Mouse (Mus musculus): ENCODE results near the gene Use1. TPM values are rescaled to one million over a fixed set of nuclear protein-coding genes. Genes with fewer than 3 reads are reported as not detected.
"Not testable (repeated sequence)": the region's sequence is repeated elsewhere in the genome, so short reads cannot be mapped to it uniquely, and the experiment has no call there.

Use1 gene
- polyA plus RNA-seq (2015; fragmentation: Nextera tagmentation; extraction: Ambion mirVana) = 109 and 112 TPM in 2 replicates

- H3K27me3 ChIP-seq = no peaks in the 10 kb centered on the region
- H3K4me1 ChIP-seq (replicated peaks) = peaks cover 34% of the 10 kb centered on the region
- no peaks in the 10 kb centered on the region for H3K9me3 ChIP-seq
- under 1% methylated on average over 56 of the region's 56 CpGs for WGBS
- H3K36me3 ChIP-seq = peaks cover 13% of the 10 kb centered on the region
- peak within 1 kb of the TSS; percentile 96 for H3K27ac ChIP-seq
- H3K4me2 ChIP-seq = peak within 1 kb of the TSS; percentile 84
- peak within 1 kb of the TSS; percentile 62 for H3K4me3 ChIP-seq
- ATAC-seq (ENCODE audit: low FRiP score) = peak; percentile 80
- H3K9ac ChIP-seq = peak within 1 kb of the TSS; percentile 69
These were observed at the start of gene Use1 for GRCm38 (mm10) chr8:71366771-71367528. Use1 (plus strand) TSS chr8:71366848.

GRCm38 (mm10) chr8:71318610-71319009 is 48.0 kb upstream of the Use1 start:
- H3K36me3 ChIP-seq = peaks cover 53% of the 10 kb centered on the region
- H3K9ac ChIP-seq; H3K27me3 ChIP-seq; H3K4me2 ChIP-seq; H3K9me3 ChIP-seq; H3K4me1 ChIP-seq (replicated peaks); ATAC-seq (ENCODE audit: low FRiP score); H3K27ac ChIP-seq; H3K4me3 ChIP-seq: not testable (repeated sequence)
- WGBS = 84% methylated on average over 5 of the region's 5 CpGs

DNA sequence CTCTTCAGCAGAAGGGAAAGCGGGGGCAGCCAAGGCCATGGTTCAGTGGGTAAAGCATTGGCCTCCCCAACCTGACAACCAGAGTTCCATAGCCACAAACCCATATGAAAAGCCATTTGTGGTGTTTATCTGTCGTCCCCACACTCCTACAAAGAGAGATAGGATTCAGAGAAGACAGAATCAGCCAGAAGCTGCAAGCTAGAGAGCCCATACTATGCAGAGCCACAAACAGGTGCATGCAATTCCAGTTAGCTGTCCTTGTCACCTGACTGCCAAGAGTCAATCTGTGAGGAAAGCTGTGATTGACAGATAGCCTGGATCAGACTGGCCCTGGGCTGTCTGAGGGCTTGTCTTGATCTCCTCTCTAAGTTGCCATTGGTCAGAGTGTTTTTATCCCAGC is 46.9 kb upstream of the Use1 start:
- not testable (repeated sequence) for H3K9ac ChIP-seq; H3K9me3 ChIP-seq; H3K4me3 ChIP-seq; ATAC-seq (ENCODE audit: low FRiP score); H3K27me3 ChIP-seq; H3K4me1 ChIP-seq (replicated peaks); H3K27ac ChIP-seq; H3K4me2 ChIP-seq
- peaks cover 64% of the 10 kb centered on the region for H3K36me3 ChIP-seq
- WGBS = 87% methylated on average over 2 of the region's 2 CpGs

GRCm38 (mm10) chr8:71322939-71323338 is 43.7 kb upstream of the Use1 start:
- Histone ChIP-seq H3K27ac (no peak overlapping the region), H3K4me1 (replicated peaks) (no peaks in the 10 kb centered on the region), H3K27me3 (no peaks in the 10 kb centered on the region), H3K36me3 (peaks cover 66% of the 10 kb centered on the region), H3K9me3 (no peaks in the 10 kb centered on the region), H3K4me2 (no peak overlapping the region), H3K4me3 (no peak overlapping the region), H3K9ac (no peak overlapping the region)
- ATAC-seq (ENCODE audit: low FRiP score) = no peak
- WGBS = 93% methylated on average over 3 of the region's 3 CpGs

GRCm38 (mm10) chr8:71324848-71325247 is 41.8 kb upstream of the Use1 start:
- peaks cover 81% of the 10 kb centered on the region for H3K36me3 ChIP-seq
- no peak overlapping the region for H3K27ac ChIP-seq

GRCm38 (mm10) chr8:71337834-71338233 is 28.8 kb upstream of the Use1 start:
- not testable (repeated sequence) for H3K4me1 ChIP-seq (replicated peaks); H3K4me2 ChIP-seq; H3K9me3 ChIP-seq; H3K27ac ChIP-seq; H3K4me3 ChIP-seq; H3K9ac ChIP-seq; ATAC-seq (ENCODE audit: low FRiP score); H3K27me3 ChIP-seq
- WGBS = 91% methylated on average over 6 of the region's 6 CpGs
- peaks cover 74% of the 10 kb centered on the region for H3K36me3 ChIP-seq

More at GRCm38 (mm10) chr8:71324848-71325247, 41.8 kb upstream of the Use1 start:
- Histone ChIP-seq H3K27me3 (no peaks in the 10 kb centered on the region), H3K4me1 (replicated peaks) (no peaks in the 10 kb centered on the region), H3K9ac (no peak overlapping the region), H3K4me3 (no peak overlapping the region), H3K4me2 (no peak overlapping the region), H3K9me3 (no peaks in the 10 kb centered on the region)
- 94% methylated on average over 1 of the region's 1 CpGs for WGBS
- ATAC-seq (ENCODE audit: low FRiP score) = no peak

DNA sequence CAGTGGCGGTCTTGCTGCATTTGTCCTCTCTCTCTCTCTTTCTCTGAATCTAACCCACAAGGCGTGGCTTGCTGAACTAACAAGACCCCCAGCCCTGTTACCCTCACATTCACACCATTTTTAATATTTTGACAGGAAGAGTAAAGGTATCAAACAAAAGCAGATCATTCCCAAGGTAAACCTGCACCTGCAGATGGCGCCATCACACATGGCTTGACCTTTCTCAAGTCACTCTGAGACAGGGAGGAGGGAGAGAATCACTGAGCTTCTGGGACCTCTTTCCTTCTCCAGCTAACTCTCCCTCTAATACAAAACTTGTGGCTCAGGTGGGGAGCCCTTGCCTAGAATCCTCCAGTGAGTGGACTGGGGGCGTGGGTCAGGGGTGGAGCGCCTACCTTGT is 26.0 kb upstream of the Use1 start:
- 79% methylated on average over 5 of the region's 5 CpGs for WGBS
- H3K9me3 ChIP-seq = no peaks in the 10 kb centered on the region
- ATAC-seq (ENCODE audit: low FRiP score) = no peak
- H3K4me3 ChIP-seq = no peak overlapping the region
- H3K4me1 ChIP-seq (replicated peaks) = no peaks in the 10 kb centered on the region
- H3K4me2 ChIP-seq = no peak overlapping the region
- H3K9ac ChIP-seq = no peak overlapping the region
- peaks cover 83% of the 10 kb centered on the region for H3K36me3 ChIP-seq
- H3K27ac ChIP-seq = no peak overlapping the region
- no peaks in the 10 kb centered on the region for H3K27me3 ChIP-seq

DNA sequence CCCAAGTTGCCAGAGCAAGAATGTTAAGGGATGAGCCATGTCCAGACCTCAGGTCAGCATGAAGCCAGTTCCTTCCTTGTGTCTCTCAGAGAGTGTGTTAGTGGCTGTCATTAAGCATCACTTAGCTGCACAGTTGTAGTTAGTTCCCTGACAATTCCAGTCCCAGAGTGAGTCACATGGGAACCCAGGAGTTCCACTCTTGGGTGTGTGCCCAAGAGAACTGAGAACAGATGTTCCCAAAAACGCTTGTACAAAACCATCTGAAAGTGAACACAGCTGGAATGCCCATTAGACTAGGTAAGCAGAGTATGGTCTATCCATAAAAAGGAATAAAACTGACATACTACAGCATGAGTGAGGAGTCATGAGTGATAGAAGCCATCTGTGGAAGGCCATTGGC is 20.1 kb upstream of the Use1 start:
- Histone ChIP-seq H3K9ac (no peak overlapping the region), H3K27me3 (no peaks in the 10 kb centered on the region), H3K9me3 (no peaks in the 10 kb centered on the region), H3K4me3 (no peak overlapping the region), H3K4me1 (replicated peaks) (no peaks in the 10 kb centered on the region), H3K27ac (no peak overlapping the region), H3K36me3 (peaks cover 97% of the 10 kb centered on the region), H3K4me2 (no peak overlapping the region)
- WGBS = 83% methylated on average over 1 of the region's 1 CpGs
- ATAC-seq (ENCODE audit: low FRiP score) = no peak

DNA sequence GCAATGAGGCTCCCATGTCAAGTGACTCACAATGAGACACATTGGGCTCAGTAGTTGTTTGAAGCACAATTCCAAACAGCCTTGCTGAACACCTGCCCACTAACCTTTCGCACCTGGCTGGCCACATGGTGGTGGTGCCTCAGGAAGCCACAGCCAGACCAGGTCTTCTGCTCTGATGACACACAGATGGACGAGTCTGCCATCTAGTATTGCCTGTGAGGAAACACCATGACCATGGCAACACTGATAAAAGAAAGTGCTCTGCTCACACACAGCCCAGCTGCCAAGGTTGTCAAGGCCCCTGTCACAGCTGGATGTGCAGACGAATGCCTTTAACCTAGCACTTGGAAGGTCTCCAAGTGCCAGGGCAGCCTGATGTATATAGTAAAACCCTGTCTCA is 15.5 kb upstream of the Use1 start:
- no peaks in the 10 kb centered on the region for H3K9me3 ChIP-seq
- no peak overlapping the region for H3K4me2 ChIP-seq
- H3K36me3 ChIP-seq = peaks cover 98% of the 10 kb centered on the region
- ATAC-seq (ENCODE audit: low FRiP score) = no peak
- H3K4me1 ChIP-seq (replicated peaks) = no peaks in the 10 kb centered on the region
- H3K27me3 ChIP-seq = no peaks in the 10 kb centered on the region
- 80% methylated on average over 3 of the region's 3 CpGs for WGBS
- H3K9ac ChIP-seq = no peak overlapping the region
- H3K4me3 ChIP-seq = no peak overlapping the region
- H3K27ac ChIP-seq = no peak overlapping the region

DNA sequence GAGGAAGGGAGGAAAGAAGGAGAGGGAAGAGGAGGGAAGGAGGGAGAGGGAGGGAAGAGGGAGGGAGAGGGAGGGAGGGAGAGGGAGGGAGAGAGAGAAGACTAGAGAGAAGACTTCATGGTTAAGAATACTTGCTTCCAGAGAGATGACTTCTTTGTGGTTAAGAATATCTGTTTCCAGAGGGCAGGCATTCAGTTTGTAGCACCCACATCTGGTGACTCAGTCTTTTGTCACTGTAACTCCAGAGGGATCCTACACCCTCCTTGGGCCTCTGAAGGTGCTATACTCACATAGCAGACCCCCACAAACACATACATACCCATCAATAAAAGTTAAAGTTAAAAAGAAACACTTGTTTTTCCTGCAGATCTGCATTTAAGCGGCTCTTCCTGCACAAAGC is 15.1 kb upstream of the Use1 start:
- Histone ChIP-seq H3K4me2 (no peak overlapping the region), H3K36me3 (peaks cover 98% of the 10 kb centered on the region), H3K4me1 (replicated peaks) (no peaks in the 10 kb centered on the region), H3K27me3 (no peaks in the 10 kb centered on the region), H3K27ac (no peak overlapping the region), H3K9me3 (no peaks in the 10 kb centered on the region), H3K9ac (no peak overlapping the region), H3K4me3 (no peak overlapping the region)
- 100% methylated on average over 1 of the region's 1 CpGs for WGBS
- no peak for ATAC-seq (ENCODE audit: low FRiP score)

DNA sequence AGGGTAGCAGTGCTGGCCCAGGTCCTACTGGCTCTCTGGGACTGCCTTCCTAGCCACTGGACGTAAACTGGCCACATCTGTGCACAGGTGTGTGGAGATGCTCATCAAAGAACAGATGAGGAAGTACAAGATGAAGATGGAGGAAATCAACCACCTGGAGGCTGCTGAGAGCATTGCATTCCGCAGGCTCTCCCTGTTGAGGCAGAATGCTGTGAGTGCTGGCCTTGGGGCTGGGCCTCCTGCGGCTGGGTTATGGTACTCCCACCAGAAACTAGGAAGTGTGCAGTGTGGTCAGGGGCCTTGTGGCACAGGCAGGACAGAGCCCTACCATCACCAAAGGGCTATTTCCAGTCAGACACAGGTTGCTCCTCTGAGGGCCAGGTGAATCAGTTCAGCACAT is 8.6 kb upstream of the Use1 start:
- no peak overlapping the region for H3K4me3 ChIP-seq
- no peak for ATAC-seq (ENCODE audit: low FRiP score)
- H3K27me3 ChIP-seq = no peaks in the 10 kb centered on the region
- WGBS = 94% methylated on average over 3 of the region's 3 CpGs
- H3K9ac ChIP-seq = no peak overlapping the region
- no peak overlapping the region for H3K4me2 ChIP-seq
- H3K27ac ChIP-seq = no peak overlapping the region
- no peaks in the 10 kb centered on the region for H3K9me3 ChIP-seq
- no peaks in the 10 kb centered on the region for H3K4me1 ChIP-seq (replicated peaks)
- H3K36me3 ChIP-seq = peaks cover 84% of the 10 kb centered on the region

DNA sequence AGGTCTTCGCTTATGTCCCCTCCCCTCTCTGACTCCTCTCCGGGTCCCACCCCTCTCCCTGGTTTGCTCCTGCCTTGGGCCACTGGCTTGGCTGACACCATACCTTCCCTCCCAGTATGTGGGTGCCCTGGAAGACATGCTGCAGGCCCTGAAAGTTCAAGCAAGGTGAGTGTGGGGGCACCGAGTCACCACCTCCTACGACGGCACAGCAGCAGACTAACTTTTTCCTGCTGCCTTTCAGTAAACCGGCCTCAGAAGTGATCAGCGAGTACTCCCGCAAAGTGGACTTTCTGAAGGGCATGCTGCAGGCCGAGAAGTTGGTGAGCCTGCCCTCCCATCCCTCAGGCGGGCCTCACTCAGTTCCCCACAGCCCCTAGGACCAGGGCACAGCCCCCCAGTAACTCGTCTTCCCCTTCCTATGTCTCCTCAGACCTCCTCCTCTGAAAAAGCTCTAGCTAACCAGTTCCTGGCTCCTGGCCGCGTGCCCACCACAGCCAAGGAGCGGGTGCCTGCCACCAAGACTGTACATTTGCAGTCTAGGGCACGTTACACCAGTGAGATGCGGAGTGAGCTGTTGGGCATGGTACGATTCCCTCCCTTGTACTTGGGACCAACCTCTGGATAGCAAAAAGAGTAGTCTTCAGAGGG is 1.0 kb downstream of the Use1 start:
- ATAC-seq (ENCODE audit: low FRiP score) = peak; percentile 2; the same call in 1 of the 2 replicates
- H3K9ac ChIP-seq = peak overlapping the region; percentile 69
- H3K9me3 ChIP-seq = no peaks in the 10 kb centered on the region
- H3K4me3 ChIP-seq = peak overlapping the region; percentile 62
- peaks cover 13% of the 10 kb centered on the region for H3K36me3 ChIP-seq
- peak overlapping the region; percentile 84 for H3K4me2 ChIP-seq
- peaks cover 34% of the 10 kb centered on the region for H3K4me1 ChIP-seq (replicated peaks)
- H3K27me3 ChIP-seq = no peaks in the 10 kb centered on the region
- WGBS = 53% methylated on average over 17 of the region's 17 CpGs
- peak overlapping the region; percentile 96 for H3K27ac ChIP-seq

GRCm38 (mm10) chr8:71368366-71368765 is 1.7 kb downstream of the Use1 start:
- Histone ChIP-seq H3K4me2 (peak overlapping the region; percentile 84), H3K9ac (no peak overlapping the region; the same call in 1 of the 2 replicates)

More at GRCm38 (mm10) chr8:71368366-71368765, 1.7 kb downstream of the Use1 start:
- H3K4me1 ChIP-seq (replicated peaks) = peaks cover 34% of the 10 kb centered on the region
- H3K4me3 ChIP-seq = 0 out of 2 replicates have a peak overlapping the region, but pooled peaks have one; percentile 62
- 0 out of 2 replicates have a peak overlapping the region, but pooled peaks have one; percentile 96 for H3K27ac ChIP-seq
- no peak for ATAC-seq (ENCODE audit: low FRiP score)
- peaks cover 14% of the 10 kb centered on the region for H3K36me3 ChIP-seq
- no peaks in the 10 kb centered on the region for H3K27me3 ChIP-seq
- no peaks in the 10 kb centered on the region for H3K9me3 ChIP-seq

Data from hindbrain, embryonic 13.5 days (tissue).